Mouse (Mus musculus) kidney, embryonic 14.5 days (tissue): ENCODE data around the gene Sulf2. TPM values are rescaled to one million over a fixed set of nuclear protein-coding genes. Genes with fewer than 3 reads are reported as not detected.

Experiments used
- ATAC-seq: fragments of 200-750 bp; cut with Nextera tagmentation; 2 replicates; pipeline ENCODE4 v1.8.0; 2017; ENCODE audit warnings: moderate number of reproducible peaks, mild to moderate bottlenecking, moderate TSS enrichment, moderate library complexity; ENCODE audit not compliant: low FRiP score, low TSS enrichment
- H3K27ac ChIP-seq: fragments of 300-500 bp; sonication (generic); 2 replicates; pipeline ENCODE4 v1.5.1; 2014; ENCODE audit warnings: low read depth, mild to moderate bottlenecking, low read length, moderate library complexity, mixed read lengths
- H3K27me3 ChIP-seq: fragments of 300-500 bp; sonication (generic); 2 replicates; pipeline ENCODE4 v1.6.1; 2014; ENCODE audit warnings: mild to moderate bottlenecking, low read length; ENCODE audit not compliant: control insufficient read depth, insufficient read depth
- H3K36me3 ChIP-seq: fragments of 300-500 bp; sonication (generic); 2 replicates; pipeline ENCODE4 v1.6.1; 2014; ENCODE audit warnings: low read length, mixed read lengths; ENCODE audit not compliant: control insufficient read depth, insufficient read depth
- H3K4me1 ChIP-seq: fragments of 300-500 bp; sonication (generic); 2 replicates; pipeline ENCODE4 v1.6.1; 2014; ENCODE audit warnings: low read length, mixed read lengths; ENCODE audit not compliant: control insufficient read depth, insufficient read depth
- H3K4me2 ChIP-seq: fragments of 300-500 bp; sonication (generic); replicated peaks from 2 replicates; pipeline ENCODE4 v1.6.1; 2014; ENCODE audit warnings: low read depth, mild to moderate bottlenecking, low read length
- H3K4me3 ChIP-seq: fragments of 300-500 bp; sonication (generic); 2 replicates; pipeline ENCODE4 v1.5.1; 2014; ENCODE audit warnings: mild to moderate bottlenecking, low read length
- H3K9ac ChIP-seq: fragments of 300-500 bp; sonication (generic); 2 replicates; pipeline ENCODE4 v1.6.1; 2014; ENCODE audit warnings: low read depth, mild to moderate bottlenecking, low read length, moderate library complexity
- H3K9me3 ChIP-seq: fragments of 300-500 bp; sonication (generic); 2 replicates; pipeline ENCODE4 v1.6.1; 2016; ENCODE audit warnings: low read length; ENCODE audit not compliant: control insufficient read depth
- WGBS: fragments of 180-500 bp; shearing (Covaris S2); extraction: QIAGEN DNeasy Blood & Tissue Kit; methylation state at CpG from one replicate; pipeline ENCODE4 v1.1.7; 2014; 5-methylcytosine and 5-hydroxymethylcytosine counted together
- polyA plus RNA-seq: library from polyadenylated mRNA; unstranded; fragments of >200 nt; fragmentation: Nextera tagmentation; extraction: Ambion mirVana; gene quantifications from 2 replicates; pipeline ENCODE4 v1.2.1, GENCODE M21; 2014

The Sulf2 gene
- polyA plus RNA-seq, 1 experiment from 2014 or later, result 80.4 TPM

GRCm38 (mm10) chr2:166156122-166156521 is 659 bp upstream of the Sulf2 start:
- Histone ChIP-seq H3K4me2 (peak overlapping the region; percentile 77), H3K9ac (0 out of 2 replicates have a peak overlapping the region, but pooled peaks have one; percentile 93), H3K4me1 (peaks cover 35% of the 10 kb centered on the region), H3K36me3 (no peaks in the 10 kb centered on the region), H3K4me3 (peak overlapping the region; percentile 73; the same call in 1 of the 2 replicates), H3K9me3 (no peaks in the 10 kb centered on the region), H3K27ac (peak overlapping the region; percentile 94; the same call in 1 of the 2 replicates), H3K27me3 (no peaks in the 10 kb centered on the region)
- 7% methylated on average over 12 of the region's 12 CpGs for WGBS
- ATAC-seq, result peak; percentile 14; the same call in 1 of the 2 replicates

GRCm38 (mm10) chr2:166154749-166155453 is 562 bp downstream of the Sulf2 start:
- Histone ChIP-seq H3K9ac (peak overlapping the region; percentile 93), H3K27ac (peak overlapping the region; percentile 94), H3K4me2 (peak overlapping the region; percentile 77), H3K4me3 (peak overlapping the region; percentile 73), H3K36me3 (no peaks in the 10 kb centered on the region), H3K27me3 (no peaks in the 10 kb centered on the region), H3K4me1 (peaks cover 35% of the 10 kb centered on the region), H3K9me3 (no peaks in the 10 kb centered on the region)
- peak; percentile 36 for ATAC-seq
- WGBS, result under 1% methylated on average over 89 of the region's 95 CpGs

GRCm38 (mm10) chr2:166153891-166154711 is 1.4 kb downstream of the Sulf2 start:
- Histone ChIP-seq H3K27ac (peak overlapping the region; percentile 94), H3K4me1 (peaks cover 38% of the 10 kb centered on the region), H3K9ac (peak overlapping the region; percentile 93), H3K4me3 (peak overlapping the region; percentile 73), H3K4me2 (peak overlapping the region; percentile 77), H3K27me3 (no peaks in the 10 kb centered on the region), H3K9me3 (no peaks in the 10 kb centered on the region), H3K36me3 (no peaks in the 10 kb centered on the region)
- WGBS, result 0% methylated on average over 51 of the region's 51 CpGs
- ATAC-seq, result peak; percentile 36; the same call in 1 of the 2 replicates

- peak overlapping the region; percentile 73 for H3K4me3 ChIP-seq
- ATAC-seq, result no peak
- no peaks in the 10 kb centered on the region for H3K27me3 ChIP-seq
- no peak overlapping the region for H3K27ac ChIP-seq
- 23% methylated on average over 3 of the region's 3 CpGs for WGBS
- H3K9ac ChIP-seq, result peak overlapping the region; percentile 93; the same call in 1 of the 2 replicates
- H3K9me3 ChIP-seq, result no peaks in the 10 kb centered on the region
- no peaks in the 10 kb centered on the region for H3K36me3 ChIP-seq
- peaks cover 45% of the 10 kb centered on the region for H3K4me1 ChIP-seq
- H3K4me2 ChIP-seq, result peak overlapping the region; percentile 77
These were observed 2.1 kb downstream of the Sulf2 start for GRCm38 (mm10) chr2:166153399-166153793.

- no peaks in the 10 kb centered on the region for H3K9me3 ChIP-seq
- no peak overlapping the region for H3K27ac ChIP-seq
- H3K36me3 ChIP-seq, result no peaks in the 10 kb centered on the region
- H3K4me3 ChIP-seq, result peak overlapping the region; percentile 73; the same call in 1 of the 2 replicates
- H3K27me3 ChIP-seq, result no peaks in the 10 kb centered on the region
- no peak for ATAC-seq
- H3K9ac ChIP-seq, result peak overlapping the region; percentile 38; the same call in 1 of the 2 replicates
- peaks cover 45% of the 10 kb centered on the region for H3K4me1 ChIP-seq
- 46% methylated on average over 11 of the region's 11 CpGs for WGBS
- peak overlapping the region; percentile 77; the same call in 1 of the 2 replicates for H3K4me2 ChIP-seq
These were observed 2.6 kb downstream of the Sulf2 start for GRCm38 (mm10) chr2:166152734-166153398.

GRCm38 (mm10) chr2:166151510-166152473 is 3.7 kb downstream of the Sulf2 start:
- no peak for ATAC-seq
- Histone ChIP-seq H3K36me3 (no peaks in the 10 kb centered on the region), H3K27ac (no peak overlapping the region), H3K27me3 (no peaks in the 10 kb centered on the region), H3K4me2 (no peak overlapping the region), H3K9ac (no peak overlapping the region), H3K4me3 (no peak overlapping the region), H3K4me1 (peaks cover 49% of the 10 kb centered on the region), H3K9me3 (no peaks in the 10 kb centered on the region)
- 59% methylated on average over 19 of the region's 19 CpGs for WGBS

GRCm38 (mm10) chr2:166150584-166150983 is 4.9 kb downstream of the Sulf2 start:
- Histone ChIP-seq H3K9ac (no peak overlapping the region), H3K4me2 (no peak overlapping the region), H3K27ac (no peak overlapping the region), H3K4me3 (no peak overlapping the region), H3K9me3 (no peaks in the 10 kb centered on the region), H3K27me3 (no peaks in the 10 kb centered on the region), H3K4me1 (peaks cover 53% of the 10 kb centered on the region), H3K36me3 (no peaks in the 10 kb centered on the region)
- WGBS, result 78% methylated on average over 5 of the region's 5 CpGs
- no peak for ATAC-seq

DNA sequence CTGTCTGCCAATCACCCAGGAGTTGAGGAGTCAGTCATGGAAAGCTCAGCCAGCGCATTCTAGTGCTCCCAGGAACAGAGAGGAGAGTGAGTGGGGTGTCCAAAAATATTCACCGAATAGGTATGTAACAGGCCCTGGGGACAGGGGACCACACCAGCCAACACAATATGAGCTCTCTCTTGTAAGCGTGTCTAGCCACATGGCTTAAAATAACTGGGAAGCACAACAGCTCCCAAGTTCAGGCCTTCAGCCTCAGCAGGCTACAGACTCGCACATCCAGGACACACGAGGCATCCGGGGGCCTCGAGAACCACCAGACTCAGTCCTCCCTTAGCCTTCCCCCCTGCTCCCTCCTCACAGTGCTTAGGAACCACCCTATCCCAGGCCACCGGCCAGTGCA is 6.0 kb downstream of the Sulf2 start:
- H3K4me1 ChIP-seq, result peaks cover 62% of the 10 kb centered on the region
- H3K4me2 ChIP-seq, result no peak overlapping the region
- H3K9ac ChIP-seq, result no peak overlapping the region
- H3K9me3 ChIP-seq, result no peaks in the 10 kb centered on the region
- H3K27me3 ChIP-seq, result no peaks in the 10 kb centered on the region
- WGBS, result 72% methylated on average over 8 of the region's 8 CpGs
- no peak overlapping the region; the same call in 1 of the 2 replicates for H3K27ac ChIP-seq
- H3K36me3 ChIP-seq, result no peaks in the 10 kb centered on the region
- ATAC-seq, result no peak
- no peak overlapping the region for H3K4me3 ChIP-seq
